Mouse (Mus musculus): ENCODE results near the gene Klhl25. TPM values are rescaled to one million over a fixed set of nuclear protein-coding genes. Genes with fewer than 3 reads are reported as not detected.
"Not testable (repeated sequence)": the region's sequence is repeated elsewhere in the genome, so short reads cannot be mapped to it uniquely, and the experiment has no call there.

The Klhl25 gene
- polyA plus RNA-seq, 1 experiment from 2014 or later: 40.1 TPM

- WGBS: 84% methylated on average over 4 of the region's 4 CpGs
- ATAC-seq (replicated peaks): no peak
Measured at GRCm38 (mm10) chr7:75917662-75918061, 69.6 kb downstream of the Klhl25 start.

GRCm38 (mm10) chr7:75919745-75920144 lies 71.6 kb downstream of the Klhl25 start:
- not testable (repeated sequence) for H3K27me3 ChIP-seq; H3K9ac ChIP-seq (replicated peaks); H3K9me3 ChIP-seq; H3K4me3 ChIP-seq; H3K36me3 ChIP-seq; H3K4me2 ChIP-seq (replicated peaks); H3K27ac ChIP-seq (replicated peaks); H3K4me1 ChIP-seq; ATAC-seq (replicated peaks)
- WGBS: 85% methylated on average over 3 of the region's 3 CpGs

More at GRCm38 (mm10) chr7:75917662-75918061, 69.6 kb downstream of the Klhl25 start:
- no peak overlapping the region for H3K27ac ChIP-seq (replicated peaks)
- H3K4me2 ChIP-seq (replicated peaks): no peak overlapping the region
- H3K4me3 ChIP-seq: no peak overlapping the region
- no peaks in the 10 kb centered on the region for H3K4me1 ChIP-seq
- no peak overlapping the region for H3K9ac ChIP-seq (replicated peaks)
- no peaks in the 10 kb centered on the region for H3K36me3 ChIP-seq
- no peaks in the 10 kb centered on the region for H3K9me3 ChIP-seq
- H3K27me3 ChIP-seq: no peaks in the 10 kb centered on the region

Measured in forebrain, embryonic 15.5 days (tissue).